9 mouse cellular contexts compared by ENCODE assay signal in the genomic region with DNA sequence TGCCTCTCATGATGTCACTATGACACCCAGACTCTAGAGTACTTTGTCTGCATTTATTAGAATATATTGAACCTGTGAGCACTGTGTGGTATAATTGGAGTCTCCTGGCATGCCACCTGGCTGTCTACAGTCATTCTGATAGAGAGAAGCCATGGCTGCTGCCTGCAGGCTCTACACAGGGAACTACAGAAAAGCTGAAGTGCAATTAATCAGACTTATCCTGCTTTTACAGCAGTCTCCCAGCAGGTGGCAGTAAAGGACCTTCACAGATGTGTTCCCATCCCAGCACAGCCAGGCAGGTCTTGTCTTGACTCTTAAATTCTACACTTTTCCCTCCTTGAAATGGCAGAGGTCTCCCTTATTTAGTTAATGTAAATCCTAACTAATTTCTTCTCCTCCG.
DNase-seq lines count a peak whose midpoint lies in the region; ATAC-seq and TF ChIP-seq lines count a peak whose summit lies in the region.
"Had no signal": no experiment of that assay in that cellular context is flagged by ENCODE, and none has a peak within 500 bp of the region (broad histone marks: within the 10 kb centered on the region; RNA-seq: fewer than 3 reads in every experiment).

No protein-coding gene starts in this region.

- no peaks in the 10 kb centered on the region; a peak in 1 of 4 replicates for H3K4me1 ChIP-seq in ES-E14 (ENCODE audit: control insufficient read depth in 2 of 2, insufficient read depth in 2 of 2, low read length in 2 of 2, poor library complexity in 1 of 2)
- H3K4me1 ChIP-seq in forebrain, embryonic 11.5 days (replicated peaks; ENCODE audit: control insufficient read depth, insufficient read depth, low read length): no peaks in the 10 kb centered on the region
- no peaks in the 10 kb centered on the region for H3K4me1 ChIP-seq in hindbrain, embryonic 10.5 days (replicated peaks)
- H3K4me1 ChIP-seq in lung, postnatal 0 days (ENCODE audit: insufficient read depth, low read depth, low read length): no peaks in the 10 kb centered on the region

- H3K27ac ChIP-seq in ES-E14 (ENCODE audit: insufficient read depth, low read depth, low read length, poor library complexity, severe bottlenecking): no peak overlapping the region
- no peak overlapping the region for H3K27ac ChIP-seq in forebrain, embryonic 11.5 days (ENCODE audit: low read depth, low read length)
- H3K27ac ChIP-seq in hindbrain, embryonic 10.5 days: no peak overlapping the region
- H3K27ac ChIP-seq in layer of hippocampus, adult 2 months: no peak overlapping the region
- H3K27ac ChIP-seq in lung, postnatal 0 days (ENCODE audit: low read length): no peak overlapping the region

- no peaks in the 10 kb centered on the region for H3K27me3 ChIP-seq in forebrain, embryonic 11.5 days (ENCODE audit: control insufficient read depth, insufficient read depth, low read length)
- no peaks in the 10 kb centered on the region for H3K27me3 ChIP-seq in hindbrain, embryonic 10.5 days (ENCODE audit: insufficient read depth, poor library complexity, severe bottlenecking)
- H3K27me3 ChIP-seq in lung, postnatal 0 days (replicated peaks; ENCODE audit: insufficient read depth, low read length): no peaks in the 10 kb centered on the region
- H3K27me3 ChIP-seq: heart, embryonic 15.5 days had no signal

- WGBS in forebrain, embryonic 11.5 days: 65% methylated on average over 1 of the region's 1 CpGs
- WGBS in hindbrain, embryonic 10.5 days: 64% methylated on average over 1 of the region's 1 CpGs
- 33% methylated on average over 1 of the region's 1 CpGs for whole genome bisulfite sequencing in lung, postnatal 0 days

- peak; percentile 65 for ATAC-seq in forebrain, embryonic 11.5 days (replicated peaks; ENCODE audit: low FRiP score)
- ATAC-seq in lung, postnatal 0 days: peak; percentile 62

- no peak for TF ChIP-seq EP300 in lung, postnatal 0 days (IDR thresholded peaks at IDR 0.05)

- peak; percentile 58 for DNase-seq in ES-E14 (ENCODE audit: low read depth, low spot score)
- DNase-seq in brain, embryonic 14.5 days (ENCODE audit: low read depth): peak; percentile 91
- peak; percentile 83 for DNase-seq in forebrain, embryonic 11.5 days (ENCODE audit: low spot score)
- DNase-seq in hindbrain, embryonic 10.5 days (ENCODE audit: low spot score): peak; percentile 72
- DNase-seq in layer of hippocampus, adult 2 months (ENCODE audit: low spot score in 2 of 2): peak; percentile 71 to 81
- peak; percentile 86 for DNase-seq in lung, postnatal 0 days (ENCODE audit: low spot score)
- peak; percentile 94 for DNase-seq in retina, embryonic 14.5 days (ENCODE audit: low spot score)
- DNase-seq in thymus, postnatal 36 days: peak; percentile 76

- H3K4me2 ChIP-seq in forebrain, embryonic 11.5 days (ENCODE audit: low read depth, low read length, severe bottlenecking): no peak overlapping the region
- H3K4me2 ChIP-seq in lung, postnatal 0 days (replicated peaks; ENCODE audit: low read depth, low read length): no peak overlapping the region
- H3K4me2 ChIP-seq: heart, embryonic 15.5 days had no signal

- TF ChIP-seq POLR2A in brain, embryonic 14.5 days (IDR thresholded peaks at IDR 0.05; ENCODE audit: borderline replicate concordance, extremely low read depth, insufficient read depth, insufficient read length, poor library complexity, severe bottlenecking): no peak

- no peak overlapping the region for H3K9ac ChIP-seq in ES-E14 (ENCODE audit: insufficient read depth, low read depth, low read length, poor library complexity, severe bottlenecking)
- no peak overlapping the region for H3K9ac ChIP-seq in forebrain, embryonic 11.5 days (ENCODE audit: low read length)
- H3K9ac ChIP-seq in lung, postnatal 0 days (replicated peaks; ENCODE audit: low read depth): no peak overlapping the region
- H3K9ac ChIP-seq: heart, embryonic 15.5 days had no signal

- in situ Hi-C loops in ES-E14 (cut with MboI; ENCODE audit: low sequenced_read_pairs in 2 of 2, unreplicated experiment in 2 of 2): no loop called here

- H3K4me3 ChIP-seq in ES-E14 (ENCODE audit: insufficient read depth in 1 of 2, low read depth in 1 of 2, low read length in 2 of 2, poor library complexity in 1 of 2, severe bottlenecking in 1 of 2): no peak overlapping the region
- no peak overlapping the region for H3K4me3 ChIP-seq in forebrain, embryonic 11.5 days (ENCODE audit: low read depth, low read length)
- no peak overlapping the region for H3K4me3 ChIP-seq in hindbrain, embryonic 10.5 days
- H3K4me3 ChIP-seq in layer of hippocampus, adult 2 months: no peak overlapping the region
- no peak overlapping the region for H3K4me3 ChIP-seq in lung, postnatal 0 days (ENCODE audit: low read depth, low read length)
- H3K4me3 ChIP-seq: heart, embryonic 15.5 days had no signal

- peaks cover 23% of the 10 kb centered on the region; the same call in 1 of the 2 replicates for H3K36me3 ChIP-seq in ES-E14 (ENCODE audit: control insufficient read depth, insufficient read depth, low read length, poor library complexity, severe bottlenecking)
- no peaks in the 10 kb centered on the region for H3K36me3 ChIP-seq in forebrain, embryonic 11.5 days (ENCODE audit: control insufficient read depth, insufficient read depth, low read length)
- H3K36me3 ChIP-seq in hindbrain, embryonic 10.5 days: peaks cover 75% of the 10 kb centered on the region
- peaks cover 43% of the 10 kb centered on the region for H3K36me3 ChIP-seq in lung, postnatal 0 days (ENCODE audit: insufficient read depth, low read length)

- H3K9me3 ChIP-seq in ES-E14 (ENCODE audit: control insufficient read depth, insufficient read depth, low read depth, low read length): no peaks in the 10 kb centered on the region
- H3K9me3 ChIP-seq in forebrain, embryonic 11.5 days (ENCODE audit: control insufficient read depth, low read length): no peaks in the 10 kb centered on the region
- no peaks in the 10 kb centered on the region for H3K9me3 ChIP-seq in hindbrain, embryonic 10.5 days
- H3K9me3 ChIP-seq in lung, postnatal 0 days (ENCODE audit: low read length): no peaks in the 10 kb centered on the region
- H3K9me3 ChIP-seq: heart, embryonic 15.5 days had no signal

- TF ChIP-seq CTCF in brain, embryonic 14.5 days (IDR thresholded peaks at IDR 0.05; ENCODE audit: borderline replicate concordance, extremely low read depth, insufficient read depth, insufficient read length): peak; percentile 84
- peak; percentile 96 for TF ChIP-seq CTCF in layer of hippocampus, adult 2 months (conservative IDR thresholded peaks at IDR 0.05)
- peak; percentile 87 for TF ChIP-seq CTCF in lung, postnatal 0 days (IDR thresholded peaks at IDR 0.05)

TF ChIP-seq in ES-E14, 5 proteins besides CTCF, POLR2A, EP300 and RAD21:
- TF ChIP-seq HCFC1 (IDR thresholded peaks at IDR 0.05; ENCODE audit: borderline replicate concordance, insufficient read depth, low read length) (no peak), ZC3H11A (IDR thresholded peaks at IDR 0.05; ENCODE audit: borderline replicate concordance, low read depth, low read length) (no peak), ZNF384 (IDR thresholded peaks at IDR 0.05; ENCODE audit: low read depth, low read length) (no peak), MAFK (IDR thresholded peaks at IDR 0.05; ENCODE audit: insufficient read depth, low read depth, low read length) (no peak), CHD2 (IDR thresholded peaks at IDR 0.05; ENCODE audit: low read depth, low read length) (no peak)
TF ChIP-seq in ES-E14: peak in this region for 0.
